Mouse (Mus musculus): ENCODE results near the gene Poln.

DNA sequence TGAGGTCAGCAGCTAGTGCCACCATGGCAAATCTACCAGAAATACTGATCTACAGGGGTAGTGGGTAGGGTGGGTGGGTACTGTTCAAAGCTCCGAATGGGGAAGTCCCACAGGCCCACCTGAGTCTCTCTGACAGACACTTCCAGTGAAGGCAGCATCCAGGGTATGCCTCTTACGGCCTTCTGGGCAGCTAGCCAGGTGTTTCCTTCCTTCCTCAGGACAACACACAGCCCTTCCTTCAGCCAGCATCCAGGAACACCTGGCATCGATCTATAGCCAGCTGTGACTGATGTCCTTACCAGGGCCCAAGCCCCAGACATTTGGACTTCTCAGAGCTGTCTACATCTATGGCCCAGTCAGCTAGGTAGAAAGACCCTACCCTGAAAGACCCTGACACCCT, 13.2 kb upstream of the Poln start:
- TF ChIP-seq POLR2A (IDR thresholded peaks at IDR 0.05; ENCODE audit: borderline replicate concordance, extremely low read depth, insufficient read depth, insufficient read length, poor library complexity, severe bottlenecking) (no peak), CTCF (IDR thresholded peaks at IDR 0.05; ENCODE audit: borderline replicate concordance, extremely low read depth, insufficient read depth, insufficient read length) (no peak)
